Mouse (Mus musculus) limb, embryonic 15.5 days (tissue): ENCODE results near the gene Fbxo3. TPM values are rescaled to one million over a fixed set of nuclear protein-coding genes. Genes with fewer than 3 reads are reported as not detected.
"Not testable (repeated sequence)": the region's sequence is repeated elsewhere in the genome, so short reads cannot be mapped to it uniquely, and the experiment has no call there.

Source experiments
- ATAC-seq: fragments of 200-750 bp; cut with Nextera tagmentation; 2 replicates; pipeline ENCODE4 v1.8.0; 2017; ENCODE audit warnings: low read depth, moderate TSS enrichment; ENCODE audit not compliant: insufficient number of reproducible peaks, low FRiP score, low TSS enrichment
- H3K27ac ChIP-seq: fragments of 300-500 bp; sonication (generic); 2 replicates; pipeline ENCODE4 v1.5.1; 2015; ENCODE audit warnings: moderate library complexity, mild to moderate bottlenecking, inconsistent platforms
- H3K27me3 ChIP-seq: fragments of 300-500 bp; sonication (generic); 2 replicates; pipeline ENCODE4 v1.6.1; 2015; ENCODE audit warnings: inconsistent platforms
- H3K36me3 ChIP-seq: fragments of 300-500 bp; sonication (generic); 2 replicates; pipeline ENCODE4 v1.6.1; 2015; ENCODE audit warnings: inconsistent platforms
- H3K4me1 ChIP-seq: fragments of 300-500 bp; sonication (generic); 2 replicates; pipeline ENCODE4 v1.6.1; 2015; ENCODE audit warnings: inconsistent platforms
- H3K4me2 ChIP-seq: fragments of 300-500 bp; sonication (generic); 2 replicates; pipeline ENCODE4 v1.6.1; 2015; ENCODE audit warnings: mild to moderate bottlenecking, inconsistent platforms
- H3K4me3 ChIP-seq: fragments of 300-500 bp; sonication (generic); 2 replicates; pipeline ENCODE4 v1.5.1; 2015; ENCODE audit warnings: mild to moderate bottlenecking, inconsistent platforms
- H3K9ac ChIP-seq: fragments of 300-500 bp; sonication (generic); 2 replicates; pipeline ENCODE4 v1.6.1; 2015; ENCODE audit warnings: inconsistent platforms
- H3K9me3 ChIP-seq: fragments of 300-500 bp; sonication (generic); 2 replicates; pipeline ENCODE4 v1.6.1; 2016; ENCODE audit warnings: inconsistent platforms
- WGBS: fragments of 180-500 bp; shearing (Covaris S2); methylation state at CpG from one replicate; pipeline ENCODE4 v1.1.7; 2015; 5-methylcytosine and 5-hydroxymethylcytosine counted together
- polyA plus RNA-seq: library from polyadenylated mRNA; unstranded; fragments of >200 nt; fragmentation: Nextera tagmentation; extraction: Ambion mirVana; gene quantifications from 2 replicates; pipeline ENCODE4 v1.2.1, GENCODE M21; 2015

Gene Fbxo3
- polyA plus RNA-seq, 1 experiment from 2014 or later = 52.0 TPM

GRCm38 (mm10) chr2:104007793-104008519, 19.6 kb upstream of the Fbxo3 start:
- H3K9me3 ChIP-seq = no peaks in the 10 kb centered on the region
- no peak overlapping the region for H3K27ac ChIP-seq
- 76% methylated on average over 7 of the region's 7 CpGs for WGBS
- H3K4me3 ChIP-seq = no peak overlapping the region
- H3K27me3 ChIP-seq = 0 out of 2 replicates have a peak, but pooled peaks cover 4% of the 10 kb centered on the region
- no peaks in the 10 kb centered on the region for H3K4me1 ChIP-seq
- H3K4me2 ChIP-seq = no peak overlapping the region
- H3K9ac ChIP-seq = no peak overlapping the region
- no peaks in the 10 kb centered on the region for H3K36me3 ChIP-seq
- no peak for ATAC-seq

DNA sequence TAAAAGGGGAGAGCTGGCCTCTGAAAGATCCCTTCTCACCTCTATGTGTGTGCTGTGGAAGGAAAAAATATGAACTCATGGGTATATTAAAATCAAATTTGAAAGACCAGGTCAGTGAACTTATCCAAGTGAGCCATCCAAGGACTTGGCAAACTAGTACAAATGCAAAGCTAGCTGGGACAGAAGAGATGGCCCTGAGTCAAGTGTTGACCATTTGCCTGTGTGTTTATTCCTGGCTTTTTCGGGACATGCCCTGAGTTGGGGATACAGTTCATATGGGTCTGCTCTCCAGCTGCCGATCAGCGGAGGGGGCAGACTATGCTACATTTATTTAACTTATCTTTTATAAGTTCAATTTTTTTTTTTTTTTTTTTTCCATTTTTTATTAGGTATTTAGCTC, 18.7 kb upstream of the Fbxo3 start:
- not testable (repeated sequence) for H3K9ac ChIP-seq, H3K27me3 ChIP-seq, H3K4me1 ChIP-seq, H3K36me3 ChIP-seq, H3K4me2 ChIP-seq, H3K4me3 ChIP-seq, H3K9me3 ChIP-seq, ATAC-seq, H3K27ac ChIP-seq
- 91% methylated on average over 3 of the region's 3 CpGs for whole genome bisulfite sequencing

DNA sequence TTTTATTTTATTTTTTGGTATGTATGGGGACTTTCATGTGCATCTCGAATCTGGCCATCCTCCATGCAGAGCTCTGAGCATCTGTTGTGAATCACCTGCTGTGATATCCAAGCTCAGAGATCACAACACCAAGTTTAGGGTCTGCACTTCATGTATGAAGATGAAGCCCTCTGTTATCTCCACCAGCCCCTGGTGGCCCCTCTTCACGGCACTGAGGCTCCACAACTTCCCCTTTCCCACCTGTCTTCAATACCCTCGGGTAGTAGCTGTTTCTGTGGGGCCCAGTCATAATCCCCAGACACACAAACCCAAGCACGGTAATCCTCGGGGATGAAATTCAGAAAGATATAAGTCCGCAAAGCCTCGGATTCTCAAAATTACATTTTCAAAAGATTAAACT, 4.4 kb upstream of the Fbxo3 start:
- H3K9me3 ChIP-seq = no peaks in the 10 kb centered on the region
- no peaks in the 10 kb centered on the region for H3K27me3 ChIP-seq
- 0 out of 2 replicates have a peak, but pooled peaks cover 2% of the 10 kb centered on the region for H3K4me1 ChIP-seq
- H3K9ac ChIP-seq = no peak overlapping the region
- 77% methylated on average over 7 of the region's 7 CpGs for WGBS
- no peak for ATAC-seq
- no peaks in the 10 kb centered on the region for H3K36me3 ChIP-seq
- no peak overlapping the region for H3K4me2 ChIP-seq
- H3K27ac ChIP-seq = no peak overlapping the region
- no peak overlapping the region for H3K4me3 ChIP-seq

- Histone ChIP-seq H3K9me3 (no peaks in the 10 kb centered on the region), H3K4me1 (peaks cover 12% of the 10 kb centered on the region; the same call in 1 of the 2 replicates), H3K4me2 (no peak overlapping the region), H3K4me3 (no peak overlapping the region), H3K9ac (no peak overlapping the region), H3K36me3 (no peaks in the 10 kb centered on the region), H3K27me3 (no peaks in the 10 kb centered on the region), H3K27ac (no peak overlapping the region)
- WGBS = 92% methylated on average over 4 of the region's 4 CpGs
- ATAC-seq = no peak
Observed at GRCm38 (mm10) chr2:104024656-104025055, 2.9 kb upstream of the Fbxo3 start.

- WGBS = under 1% methylated on average over 32 of the region's 32 CpGs
- H3K27ac ChIP-seq = peak within 1 kb of the TSS; percentile 44
Observed at GRCm38 (mm10) chr2:104028139-104028723, 710 bp downstream of the Fbxo3 start, which contains the start of gene 4931422A03Rik. Gene 4931422A03Rik (minus strand): TSS chr2:104028361.

DNA sequence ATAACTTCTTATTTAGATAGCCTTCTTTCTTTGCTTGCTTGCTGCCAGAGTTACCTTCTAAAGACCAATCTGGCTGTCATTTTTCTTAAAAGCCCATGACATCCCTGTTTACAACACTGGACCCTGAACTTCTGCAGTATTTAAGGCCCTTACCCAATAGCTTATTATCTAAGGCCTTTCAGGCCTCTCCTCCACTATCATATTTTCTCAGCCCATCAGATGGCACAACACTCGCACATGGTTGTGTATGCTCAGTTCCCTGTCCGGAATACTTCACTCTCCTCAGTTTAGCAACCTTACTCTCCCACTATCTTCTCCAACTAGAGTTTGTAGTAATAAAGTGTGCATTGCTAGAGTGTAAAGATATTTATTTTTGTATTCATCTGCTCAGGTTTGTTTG, 1.6 kb downstream of the Fbxo3 start:
- Histone ChIP-seq H3K9me3 (no peaks in the 10 kb centered on the region), H3K4me3 (peak overlapping the region; percentile 81), H3K4me1 (peaks cover 15% of the 10 kb centered on the region; the same call in 1 of the 2 replicates), H3K9ac (no peak overlapping the region), H3K4me2 (peak overlapping the region; percentile 75), H3K36me3 (peaks cover 10% of the 10 kb centered on the region), H3K27me3 (no peaks in the 10 kb centered on the region), H3K27ac (no peak overlapping the region)
- no peak for ATAC-seq
- WGBS = 75% methylated on average over 2 of the region's 2 CpGs

More at GRCm38 (mm10) chr2:104028139-104028723, 710 bp downstream of the Fbxo3 start, which contains the start of gene 4931422A03Rik:
- peak; percentile 32 for ATAC-seq
- Histone ChIP-seq H3K4me3 (peak within 1 kb of the TSS; percentile 81), H3K27me3 (no peaks in the 10 kb centered on the region), H3K36me3 (peaks cover 5% of the 10 kb centered on the region), H3K9ac (peak within 1 kb of the TSS; percentile 91), H3K9me3 (no peaks in the 10 kb centered on the region), H3K4me1 (peaks cover 15% of the 10 kb centered on the region; the same call in 1 of the 2 replicates), H3K4me2 (peak within 1 kb of the TSS; percentile 75)

DNA sequence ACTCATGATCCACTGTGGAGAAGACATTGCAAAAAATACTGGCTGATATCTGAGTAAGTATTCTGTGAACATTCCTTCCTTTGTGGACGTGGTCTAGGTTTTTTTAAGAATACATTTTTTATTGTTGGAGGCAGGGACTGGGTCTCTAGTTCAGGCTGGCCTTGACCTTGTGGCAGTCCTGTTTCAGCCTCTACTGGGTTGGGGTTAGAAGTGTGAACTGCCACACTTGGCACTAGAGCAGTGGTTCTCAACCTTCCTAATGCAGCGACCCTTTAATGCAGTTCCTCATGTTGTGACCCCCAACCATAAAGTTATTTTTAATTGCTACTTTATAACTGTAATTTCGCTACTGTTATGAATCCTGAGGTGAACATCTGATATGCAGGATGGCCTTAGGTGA, 2.9 kb downstream of the Fbxo3 start:
- H3K27me3 ChIP-seq = no peaks in the 10 kb centered on the region
- H3K9ac ChIP-seq = no peak overlapping the region
- ATAC-seq = no peak
- no peak overlapping the region for H3K27ac ChIP-seq
- H3K36me3 ChIP-seq = peaks cover 12% of the 10 kb centered on the region
- WGBS = 85% methylated on average over 3 of the region's 3 CpGs
- H3K4me1 ChIP-seq = peaks cover 15% of the 10 kb centered on the region; the same call in 1 of the 2 replicates
- no peak overlapping the region for H3K4me2 ChIP-seq
- no peaks in the 10 kb centered on the region for H3K9me3 ChIP-seq
- no peak overlapping the region for H3K4me3 ChIP-seq

GRCm38 (mm10) chr2:104032056-104032455, 4.5 kb downstream of the Fbxo3 start:
- Histone ChIP-seq H3K9ac (no peak overlapping the region), H3K27ac (no peak overlapping the region), H3K27me3 (no peaks in the 10 kb centered on the region), H3K4me3 (no peak overlapping the region), H3K4me1 (peaks cover 15% of the 10 kb centered on the region; the same call in 1 of the 2 replicates), H3K4me2 (no peak overlapping the region), H3K9me3 (no peaks in the 10 kb centered on the region), H3K36me3 (peaks cover 23% of the 10 kb centered on the region)
- no peak for ATAC-seq
- WGBS = 89% methylated on average over 3 of the region's 3 CpGs

GRCm38 (mm10) chr2:104034832-104035472, 7.4 kb downstream of the Fbxo3 start:
- ATAC-seq = no peak

DNA sequence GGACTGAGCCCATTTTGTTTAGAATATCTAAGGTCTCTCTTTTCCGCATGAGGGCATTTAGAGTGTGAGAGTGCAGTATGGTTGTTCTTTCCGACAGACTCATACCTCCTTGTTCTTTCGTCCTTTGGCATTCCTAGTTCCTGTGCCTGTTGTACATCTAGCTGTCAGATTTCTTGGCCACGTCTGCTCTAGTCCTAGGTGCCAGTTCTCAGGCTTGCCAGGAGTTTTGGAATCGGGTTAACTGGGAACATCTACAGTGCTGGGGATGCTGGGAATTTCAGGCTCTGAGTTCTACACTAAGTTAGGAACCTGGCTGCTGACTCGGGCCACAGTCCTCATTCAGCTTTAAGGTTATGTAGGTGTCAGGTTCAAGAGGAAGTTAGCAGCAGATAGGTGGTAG, 8.1 kb downstream of the Fbxo3 start:
- H3K36me3 ChIP-seq = peaks cover 45% of the 10 kb centered on the region
- no peak overlapping the region for H3K9ac ChIP-seq
- ATAC-seq = no peak
- 88% methylated on average over 6 of the region's 6 CpGs for WGBS
- no peak overlapping the region for H3K4me3 ChIP-seq
- H3K27ac ChIP-seq = no peak overlapping the region
- no peaks in the 10 kb centered on the region for H3K27me3 ChIP-seq
- H3K9me3 ChIP-seq = no peaks in the 10 kb centered on the region
- H3K4me1 ChIP-seq = no peaks in the 10 kb centered on the region
- no peak overlapping the region for H3K4me2 ChIP-seq

More at GRCm38 (mm10) chr2:104034832-104035472, 7.4 kb downstream of the Fbxo3 start:
- Histone ChIP-seq H3K9me3 (no peaks in the 10 kb centered on the region), H3K4me3 (no peak overlapping the region), H3K27ac (no peak overlapping the region), H3K9ac (no peak overlapping the region), H3K36me3 (peaks cover 40% of the 10 kb centered on the region), H3K27me3 (no peaks in the 10 kb centered on the region), H3K4me2 (no peak overlapping the region), H3K4me1 (peaks cover under 1% of the 10 kb centered on the region; the same call in 1 of the 2 replicates)
- 27% methylated on average over 3 of the region's 3 CpGs for WGBS

DNA sequence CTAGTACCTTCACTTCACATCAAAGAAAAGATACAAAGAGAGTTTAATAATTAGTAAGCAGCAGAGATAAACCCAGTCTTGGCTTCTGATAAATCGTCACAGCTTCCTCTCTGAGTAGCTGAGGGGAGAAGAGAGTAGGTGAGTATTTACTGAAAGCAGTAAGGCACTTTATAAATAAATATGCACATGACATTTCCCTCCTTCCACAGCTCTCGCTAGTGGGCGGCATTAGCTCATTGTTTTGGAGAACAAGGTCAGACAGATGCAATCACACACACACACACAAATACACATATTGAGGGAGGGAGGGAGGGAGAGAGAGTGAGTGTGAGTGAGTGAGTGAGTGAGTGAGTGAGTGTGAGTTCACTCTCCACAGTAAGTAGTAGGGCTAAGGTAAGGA, 8.8 kb downstream of the Fbxo3 start:
- Histone ChIP-seq H3K4me2 (no peak overlapping the region), H3K27ac (no peak overlapping the region), H3K4me3 (no peak overlapping the region), H3K9me3 (no peaks in the 10 kb centered on the region), H3K4me1 (no peaks in the 10 kb centered on the region), H3K9ac (no peak overlapping the region), H3K36me3 (peaks cover 49% of the 10 kb centered on the region), H3K27me3 (no peaks in the 10 kb centered on the region)
- 79% methylated on average over 3 of the region's 3 CpGs for WGBS
- no peak for ATAC-seq

DNA sequence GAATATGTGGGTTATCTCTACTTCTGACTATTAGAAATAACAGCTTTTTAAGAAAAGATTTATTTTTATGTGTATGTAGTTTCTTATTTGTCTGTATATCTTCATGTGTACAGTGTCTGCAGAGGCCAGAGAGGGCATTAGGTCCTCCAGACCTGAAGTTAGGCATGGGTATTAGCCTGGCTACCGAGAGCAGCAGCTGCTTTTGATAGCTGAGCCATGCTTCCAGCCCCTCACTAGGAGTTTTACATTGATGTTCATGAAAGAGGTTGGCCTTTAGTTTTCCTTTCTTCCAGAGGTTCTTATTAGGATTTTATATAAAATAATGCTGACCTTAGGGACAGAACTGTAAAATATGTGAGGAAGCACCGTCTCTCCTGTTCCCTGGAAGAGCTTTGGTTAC, 10.7 kb downstream of the Fbxo3 start:
- no peak for ATAC-seq
- Histone ChIP-seq H3K27me3 (no peaks in the 10 kb centered on the region), H3K9ac (no peak overlapping the region), H3K4me3 (no peak overlapping the region), H3K4me1 (no peaks in the 10 kb centered on the region), H3K36me3 (peaks cover 47% of the 10 kb centered on the region), H3K4me2 (no peak overlapping the region), H3K27ac (no peak overlapping the region), H3K9me3 (no peaks in the 10 kb centered on the region)
- WGBS = 59% methylated on average over 2 of the region's 2 CpGs
